Mouse (Mus musculus): Measurements from ENCODE around the gene Fam229a.
A peak's percentile ranks its signal among the peaks of the same experiment; 100 is the strongest.

Gene Fam229a

DNA sequence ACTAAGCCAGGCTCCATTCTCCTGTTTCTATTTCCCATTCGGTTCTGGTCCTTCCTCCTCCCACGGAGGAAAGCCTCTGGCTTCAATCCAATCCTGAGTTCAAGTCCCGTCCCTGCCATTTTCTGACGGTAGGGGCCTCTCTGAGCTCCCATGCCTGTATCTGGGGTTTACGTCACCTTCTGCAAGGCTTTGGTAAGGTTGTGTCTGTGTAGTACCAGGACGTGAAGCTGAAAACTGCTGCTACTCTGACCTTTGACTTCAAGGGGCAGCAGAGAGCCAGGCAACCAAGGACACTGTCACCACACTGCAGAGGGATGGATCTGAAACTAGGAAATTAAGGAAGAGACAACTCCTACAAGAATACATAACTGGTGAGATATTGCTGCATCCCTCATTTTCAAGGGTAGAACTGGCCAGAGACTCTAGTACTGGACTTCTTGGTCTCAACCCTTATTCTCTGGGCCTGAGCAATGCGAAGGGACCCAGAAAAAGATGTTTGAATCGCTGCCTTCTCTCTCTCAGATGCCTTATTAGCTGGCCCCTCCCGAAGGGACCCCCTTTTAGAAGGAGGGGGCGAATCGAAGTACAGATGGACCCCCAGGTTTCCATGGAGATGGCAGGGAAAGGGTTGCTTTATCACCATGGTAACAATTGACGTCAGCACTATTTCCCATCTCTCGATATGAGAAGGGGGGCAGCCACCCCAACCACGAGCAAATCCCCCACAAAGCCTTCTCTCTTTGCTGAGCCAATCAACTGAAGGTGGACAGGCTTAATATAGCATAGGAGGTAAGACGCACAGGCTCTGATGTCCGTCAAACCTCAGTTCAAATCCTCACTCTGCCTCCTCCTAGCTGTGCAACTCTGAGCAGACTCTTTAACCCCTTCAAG, 4.9 kb downstream of the Fam229a start:
- peak; percentile 58 for DNase-seq (ENCODE audit: low spot score)

DNA sequence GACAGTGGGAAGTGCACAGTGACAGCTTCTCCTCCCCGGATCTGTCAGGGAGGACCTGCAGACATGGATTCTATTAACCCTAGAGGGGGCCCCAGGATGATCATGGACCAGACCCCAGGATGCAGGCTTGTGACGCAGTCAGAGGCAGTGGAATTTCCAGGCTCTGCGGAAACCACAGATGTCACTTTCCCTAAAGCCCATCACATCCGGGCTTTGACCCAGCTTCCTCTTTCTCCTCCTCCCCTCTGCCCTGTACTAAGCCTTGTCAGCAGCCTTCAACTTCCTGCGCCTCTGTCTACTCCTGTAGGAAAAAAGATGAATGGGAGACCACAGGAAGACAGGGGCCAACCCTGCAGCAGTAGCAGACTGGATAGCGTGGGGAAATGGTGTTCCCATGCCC, 5.6 kb downstream of the Fam229a start:
- DNase-seq (ENCODE audit: low spot score) = peak; percentile 40

DNA sequence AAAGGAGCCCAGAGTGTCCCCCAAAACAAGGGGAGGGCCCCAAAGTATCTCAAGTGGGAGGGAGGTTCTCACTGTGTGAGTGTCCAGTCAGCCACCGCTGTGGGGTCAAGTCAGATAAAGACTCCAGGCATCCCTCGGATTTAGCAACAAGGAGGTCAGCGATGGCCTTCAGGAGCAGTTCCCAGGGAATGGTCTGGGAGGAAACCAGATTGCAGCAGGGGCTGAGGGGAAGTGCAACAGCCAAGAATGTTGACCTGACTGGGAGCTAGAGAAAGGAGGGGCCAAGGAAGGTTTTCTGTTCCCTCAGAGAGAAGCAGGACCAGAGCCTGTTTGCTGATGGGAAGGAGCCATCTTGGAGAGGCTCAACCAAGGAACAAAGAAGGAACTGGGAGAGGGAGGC, 8.0 kb downstream of the Fam229a start:
- DNase-seq (ENCODE audit: low spot score) = no peak

DNA sequence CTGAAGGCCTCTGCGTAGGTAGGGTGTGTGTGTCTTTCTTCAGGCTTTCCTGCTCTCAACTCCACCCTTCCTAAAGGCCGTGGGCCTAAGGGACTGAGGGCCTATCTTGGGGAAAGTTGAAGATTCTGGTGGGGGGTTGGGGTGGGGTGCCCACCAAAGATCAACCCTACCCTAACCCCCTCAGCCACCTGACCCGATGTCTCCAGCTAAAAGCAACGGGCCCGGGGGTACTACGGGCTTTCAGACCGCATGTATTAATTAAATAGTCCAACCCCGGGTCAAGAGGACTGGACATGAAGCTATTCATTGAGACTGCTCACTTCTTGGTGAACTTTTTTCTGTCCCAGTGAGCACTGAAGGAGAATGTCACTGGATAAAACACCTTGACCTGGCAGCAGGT, 9.0 kb downstream of the Fam229a start:
- no peak for DNase-seq (ENCODE audit: low spot score)

DNA sequence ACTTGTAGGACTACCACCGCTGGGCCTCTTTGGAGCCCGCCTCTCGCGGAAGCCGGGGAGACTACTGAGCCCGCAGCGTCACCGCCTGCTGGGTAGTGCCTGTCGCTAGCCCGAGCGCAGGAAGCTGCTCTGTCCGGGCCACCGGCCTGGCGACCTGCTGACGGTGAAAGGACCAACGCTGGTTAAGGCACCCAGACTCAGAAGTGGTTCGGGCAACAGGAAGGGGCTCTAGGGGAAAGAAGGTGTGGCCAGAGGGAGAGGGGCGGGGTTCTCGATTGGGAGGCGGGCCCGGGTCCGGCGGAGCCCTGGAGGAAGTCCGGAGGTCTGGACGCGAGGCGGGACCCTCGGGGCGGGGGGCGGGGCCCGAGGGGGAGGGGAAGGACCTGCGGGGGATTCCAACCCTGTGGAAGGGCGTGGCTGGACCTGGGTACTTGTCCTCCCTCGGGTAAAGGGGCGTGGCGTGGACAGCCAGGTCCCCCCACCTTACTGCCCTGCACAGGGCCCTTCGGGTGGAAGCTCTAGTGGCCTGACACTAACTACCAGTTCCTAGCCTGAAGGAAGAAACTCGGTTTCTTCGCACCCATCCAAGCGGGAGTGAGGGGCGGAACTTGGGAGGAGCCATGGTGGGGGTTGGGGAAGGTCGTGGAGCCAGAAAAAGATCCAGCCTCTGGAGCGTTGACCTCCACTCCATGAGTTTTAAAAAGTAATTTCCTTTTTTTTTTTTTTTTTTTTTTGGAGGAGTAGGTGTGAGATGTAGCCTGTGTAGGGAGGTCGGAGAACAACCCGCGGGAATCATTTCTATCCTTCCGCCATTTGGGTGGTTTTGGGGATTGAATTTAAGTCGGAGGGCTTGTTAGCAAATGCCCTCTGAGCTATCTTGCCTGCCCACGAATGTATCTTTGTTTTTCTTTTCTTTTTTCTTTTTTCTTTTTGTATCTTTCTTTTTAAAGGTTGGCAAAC, 9.9 kb downstream of the Fam229a start:
- peak; percentile 94 for DNase-seq (ENCODE audit: low spot score)

DNA sequence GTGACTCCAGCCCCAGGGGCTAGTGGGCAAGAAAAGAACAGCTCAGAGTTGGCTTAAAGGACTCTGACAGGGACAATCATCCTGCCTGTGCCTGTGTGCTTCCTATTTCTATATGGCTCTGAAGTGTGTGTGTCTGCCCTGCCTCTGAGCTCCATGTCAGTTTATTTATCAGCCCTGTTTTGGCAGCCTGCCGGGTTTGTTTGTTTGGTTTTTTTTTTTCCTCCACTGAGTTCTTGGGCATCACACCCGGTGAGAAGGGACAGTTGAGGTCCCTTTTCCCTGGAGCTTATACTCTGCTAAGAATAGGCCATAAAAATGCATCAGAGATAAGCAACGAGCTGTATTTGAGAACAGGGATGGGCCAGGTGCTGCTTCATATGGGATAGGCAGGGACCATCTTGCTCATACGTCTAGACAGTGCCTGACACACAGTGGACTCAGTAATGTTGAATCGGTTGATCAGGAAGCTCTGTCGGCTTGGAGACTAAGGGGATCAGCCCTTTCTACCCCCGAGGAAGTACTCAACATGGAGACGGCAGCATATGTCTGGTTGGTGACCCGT, 11.4 kb downstream of the Fam229a start:
- DNase-seq (ENCODE audit: low spot score) = no peak

DNA sequence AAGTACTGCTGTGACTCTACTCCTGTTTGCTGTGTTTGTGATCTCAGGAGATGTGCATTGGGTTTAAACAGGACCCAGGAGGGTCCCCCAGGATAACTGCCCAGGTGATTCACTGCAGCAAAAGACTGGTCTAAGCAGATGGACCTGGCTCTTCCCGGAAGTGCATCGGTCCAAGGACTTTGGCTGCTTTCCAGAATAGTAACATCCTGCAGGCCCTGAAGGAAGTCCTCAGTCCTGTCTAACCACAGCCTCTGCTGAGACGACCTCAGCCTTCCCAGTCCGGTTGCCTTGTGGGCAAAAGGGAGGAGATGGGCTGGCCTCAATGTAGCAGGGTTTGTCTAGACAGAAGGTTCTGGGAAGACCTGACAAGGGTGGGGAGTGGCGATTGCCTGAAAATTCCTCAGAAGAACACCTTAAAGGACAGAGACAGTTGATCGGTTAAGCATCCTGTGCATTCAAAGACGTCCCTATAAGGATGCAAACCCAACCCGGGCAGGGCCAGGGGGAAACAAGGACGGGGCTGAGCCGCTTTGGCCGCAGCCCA, 12.0 kb downstream of the Fam229a start:
- DNase-seq (ENCODE audit: low spot score) = no peak

DNA sequence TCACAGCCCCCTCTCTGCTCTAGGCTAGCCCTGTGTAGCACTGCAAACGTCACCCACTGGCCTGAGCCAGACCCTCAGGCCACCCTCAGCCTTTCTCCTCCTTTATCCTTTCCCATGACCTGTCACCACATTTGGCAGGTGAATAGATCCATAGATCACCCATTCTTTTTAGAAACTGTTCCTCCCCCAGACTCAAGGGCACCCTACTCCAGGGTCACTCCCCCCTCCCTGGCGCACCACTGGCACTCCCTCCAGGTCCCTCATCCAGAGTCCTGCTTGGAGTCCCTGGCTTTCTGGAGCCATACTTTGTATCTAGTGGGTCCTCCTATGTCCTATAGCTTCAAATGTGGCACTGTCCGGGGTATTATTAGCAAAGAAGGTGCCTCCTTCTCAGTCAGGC, 14.5 kb downstream of the Fam229a start:
- DNase-seq (ENCODE audit: low spot score) = no peak

DNA sequence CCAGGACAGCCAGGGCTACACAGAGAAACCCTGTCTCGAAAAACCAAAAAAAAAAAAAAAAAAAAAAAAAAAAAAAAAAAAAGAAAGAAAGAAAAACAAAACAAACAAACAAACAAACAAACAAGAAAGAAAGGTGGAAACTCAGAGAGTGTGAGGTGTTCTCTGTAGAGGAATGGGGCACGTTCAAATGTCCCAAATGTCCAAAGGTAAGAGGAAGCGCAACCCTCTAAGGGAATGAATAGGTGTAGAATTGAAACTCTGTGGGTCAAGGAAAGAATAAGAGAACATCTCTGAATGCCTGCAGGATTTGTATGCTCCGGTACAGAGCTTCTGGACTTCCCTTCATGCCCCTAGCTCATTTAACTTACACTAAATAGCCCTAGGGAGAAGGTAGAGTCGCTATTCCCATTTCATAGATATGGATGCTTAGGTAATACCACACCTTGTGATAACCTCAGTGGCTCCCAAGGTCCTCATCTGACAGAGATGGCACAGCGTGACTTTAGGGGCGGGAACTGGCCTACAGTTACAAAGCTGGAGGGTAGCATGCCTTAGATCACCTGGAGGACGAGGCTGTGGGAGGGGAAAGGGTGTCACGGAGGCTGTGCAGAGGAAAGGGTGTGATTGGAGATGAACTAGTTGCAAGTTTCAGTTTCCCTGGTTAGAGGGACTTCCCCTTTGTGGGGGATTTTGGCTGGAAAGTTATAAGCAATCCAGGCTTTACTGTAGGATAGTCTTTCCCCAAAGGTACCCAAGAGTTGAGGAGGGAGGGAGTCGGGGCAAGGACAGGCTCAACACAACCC, 16.6 kb downstream of the Fam229a start:
- no peak for DNase-seq (ENCODE audit: low spot score)

DNA sequence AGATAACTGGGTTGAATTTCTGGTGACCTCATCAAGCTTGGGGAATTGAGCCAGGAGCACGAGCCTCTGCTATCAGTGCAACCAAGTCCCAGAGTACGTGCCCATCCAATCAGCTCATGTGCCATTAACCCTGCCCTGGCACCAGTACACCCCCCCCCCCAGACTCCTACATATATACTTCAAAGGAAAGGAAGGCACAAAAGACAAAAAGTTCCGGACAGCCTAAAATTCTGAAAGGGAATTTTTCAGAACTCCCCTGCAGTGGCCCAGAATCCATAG, 17.2 kb downstream of the Fam229a start:
- DNase-seq (ENCODE audit: low spot score) = no peak

DNA sequence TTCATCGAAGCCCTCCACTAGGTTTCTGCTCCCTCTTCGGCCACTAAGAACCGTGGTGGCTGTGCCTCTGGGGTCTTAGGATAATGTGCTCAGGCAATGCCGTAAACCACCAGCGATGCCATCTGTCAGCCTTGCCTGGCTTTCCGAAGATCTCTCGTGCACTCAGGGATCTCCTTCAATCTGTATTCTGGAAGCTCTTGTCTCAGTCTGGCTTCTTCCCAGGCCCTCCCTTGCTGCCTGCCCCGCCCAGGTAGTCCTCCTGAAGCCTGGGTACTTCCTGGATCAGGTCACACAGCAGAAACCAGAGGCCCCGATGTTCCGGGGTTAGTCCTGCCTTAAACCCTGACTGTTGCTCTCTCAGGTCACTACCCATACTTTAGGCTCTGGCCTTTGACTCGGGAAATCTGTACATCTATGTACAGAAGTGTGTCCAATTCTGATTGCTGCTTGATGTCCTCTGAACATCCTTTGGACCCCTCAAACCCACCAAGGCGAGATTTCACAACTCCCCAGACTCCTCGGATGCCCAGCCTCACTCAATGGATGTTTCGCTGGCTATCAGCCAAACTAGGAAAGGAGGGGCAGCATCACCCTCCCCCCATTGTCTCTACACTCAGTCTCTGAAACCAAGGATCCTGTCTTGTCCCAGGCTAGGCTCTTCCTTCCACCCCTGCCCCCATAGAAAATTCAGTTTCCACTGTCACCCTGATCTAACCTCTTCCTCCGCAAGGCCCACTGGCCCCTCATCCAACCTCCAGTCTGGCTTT, 18.0 kb downstream of the Fam229a start:
- no peak for DNase-seq (ENCODE audit: low spot score)

DNA sequence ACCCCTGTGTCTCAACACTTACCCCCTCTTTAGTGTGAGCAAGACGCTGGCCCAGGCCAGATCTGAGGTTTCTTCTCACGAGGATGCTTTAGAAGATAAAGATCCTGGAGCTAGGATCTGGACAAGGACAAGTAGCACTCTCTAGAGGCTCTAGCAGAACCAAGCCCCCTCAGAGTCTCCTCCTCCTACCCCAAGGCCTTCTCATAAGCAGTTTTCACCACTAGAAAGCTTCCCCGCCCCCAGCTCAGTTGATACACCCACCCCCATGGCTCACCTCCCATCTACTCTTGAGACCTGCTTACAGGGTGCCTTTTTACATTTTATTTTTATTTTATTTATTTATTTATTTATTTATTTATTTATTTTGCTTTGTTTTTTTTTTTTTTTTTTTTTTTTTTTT, 18.7 kb downstream of the Fam229a start:
- no peak for DNase-seq (ENCODE audit: low spot score)

DNA sequence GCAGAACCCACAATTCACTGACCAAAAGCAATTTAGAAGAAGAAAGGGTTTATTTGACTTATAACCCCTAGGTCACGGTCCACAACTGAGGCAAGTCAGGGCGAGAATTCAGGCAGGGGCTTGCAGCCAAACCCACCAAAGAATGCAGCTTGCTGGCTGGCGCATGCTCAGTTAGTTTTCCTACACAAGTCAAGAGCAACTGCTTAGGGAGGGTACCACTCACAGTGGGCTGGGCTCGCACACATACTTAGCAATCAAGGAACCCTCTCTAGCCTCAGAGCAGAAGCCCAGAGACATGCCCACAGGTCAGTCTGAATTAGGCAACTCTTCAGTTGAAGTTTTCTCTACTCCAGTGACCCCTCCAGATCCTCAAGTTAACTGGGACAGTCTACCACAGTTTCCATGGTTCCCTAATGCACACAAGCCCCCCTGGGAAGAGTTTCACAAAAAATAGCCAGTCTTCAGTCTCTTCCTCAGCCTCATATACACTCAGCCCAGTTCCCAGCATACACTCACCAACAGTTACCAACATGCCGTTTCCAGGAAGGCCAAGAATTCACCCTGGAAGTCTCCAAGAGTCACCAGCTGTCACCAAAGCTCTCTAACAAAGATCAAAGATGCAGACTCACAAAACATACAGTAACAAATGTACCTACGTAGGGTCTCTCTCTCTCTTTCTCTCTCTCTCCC, 19.9 kb downstream of the Fam229a start:
- DNase-seq (ENCODE audit: low spot score) = peak; percentile 50

DNA sequence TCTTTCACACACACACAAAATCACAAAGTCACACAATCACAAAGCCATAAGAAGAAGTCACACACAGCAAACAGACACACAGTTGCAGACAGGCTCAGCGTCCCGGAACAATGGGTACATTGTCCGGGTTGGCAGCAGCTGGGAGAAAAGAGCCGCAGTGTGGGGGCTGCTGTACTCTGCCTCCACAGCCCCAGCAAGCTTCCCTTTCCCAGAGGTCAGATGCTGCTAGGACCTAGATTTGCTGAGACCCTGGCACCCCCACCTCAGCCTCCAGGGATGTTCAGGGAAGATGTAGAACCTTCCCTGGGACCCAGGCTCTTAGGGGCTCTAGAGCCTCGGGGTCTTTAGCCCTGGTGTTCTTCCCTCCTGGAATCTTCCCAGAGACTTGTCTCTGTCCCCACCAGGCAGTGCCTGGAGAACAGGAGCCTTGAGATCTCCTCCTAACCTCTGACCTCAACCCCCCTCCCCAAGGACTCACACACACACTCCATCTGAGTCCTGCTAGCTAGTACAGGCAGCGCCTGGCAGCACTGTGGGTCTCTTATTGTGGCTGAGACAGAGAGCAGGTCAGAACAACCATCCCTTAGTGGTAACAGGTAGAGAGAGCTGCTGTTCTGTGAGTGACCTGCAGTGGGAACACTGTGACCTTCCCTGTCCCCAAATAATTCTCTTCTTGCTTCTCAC, 20.6 kb downstream of the Fam229a start:
- peak; percentile 57 for DNase-seq (ENCODE audit: low spot score)

DNA sequence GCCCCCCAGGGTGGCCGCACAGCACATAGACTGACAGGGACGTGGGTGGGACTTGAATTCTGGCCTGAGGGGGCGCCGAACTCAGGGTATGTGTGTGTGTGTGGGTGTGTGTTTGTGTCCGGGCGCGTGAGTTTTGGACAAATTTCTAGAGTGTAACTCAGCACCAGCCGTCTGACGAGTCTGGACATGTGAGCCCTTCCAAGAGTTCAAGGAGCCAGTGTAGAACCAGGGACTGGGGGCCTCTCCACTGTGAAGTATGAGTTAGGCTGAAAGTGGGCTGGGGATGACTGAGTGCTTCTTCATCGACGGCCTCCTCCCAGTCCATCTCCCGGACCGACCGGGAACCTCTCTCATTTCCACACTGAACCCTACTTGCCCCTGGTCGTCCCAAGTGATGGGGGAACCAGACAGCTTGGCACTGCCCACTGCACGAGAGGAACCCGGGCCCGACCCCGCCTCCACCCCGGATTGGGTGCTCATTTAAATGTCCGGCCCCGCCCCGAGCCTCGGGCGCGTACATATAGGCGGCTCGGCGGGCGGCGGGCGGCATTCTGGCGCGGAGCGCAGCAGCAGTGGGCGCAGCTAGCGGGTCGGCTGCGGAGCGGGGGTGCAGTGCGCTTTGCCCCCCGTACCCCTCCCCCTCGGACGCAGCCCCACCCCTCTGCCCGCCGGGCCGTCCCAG, 22.2 kb downstream of the Fam229a start, which contains the start of gene Marcksl1:
Gene Marcksl1 (plus strand): TSS at position 496 of the 682 bp plus-strand sequence.
- peak; percentile 93 for DNase-seq (ENCODE audit: low spot score)

DNA sequence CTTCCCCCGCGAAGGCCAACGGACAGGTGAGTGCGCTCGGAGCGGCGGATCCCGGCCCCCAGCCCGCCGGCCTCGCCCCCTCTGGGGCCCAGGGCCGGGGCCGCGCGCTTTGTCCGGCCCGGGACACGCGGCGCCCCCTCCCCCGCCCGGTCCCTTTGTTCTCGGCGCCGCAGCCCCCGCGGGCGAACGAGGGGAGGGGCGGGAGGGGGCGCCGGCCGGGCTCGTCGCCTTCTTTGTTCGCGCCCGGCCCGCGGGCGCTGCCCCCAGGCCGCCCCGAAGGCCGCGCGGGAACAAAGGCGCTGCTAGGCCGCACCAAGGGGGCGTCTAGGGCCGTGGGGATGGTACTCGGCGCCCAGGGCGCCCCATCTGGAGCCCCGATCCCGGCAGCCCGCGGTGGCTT, 22.9 kb downstream of the Fam229a start:
- DNase-seq (ENCODE audit: low spot score) = peak; percentile 46

DNA sequence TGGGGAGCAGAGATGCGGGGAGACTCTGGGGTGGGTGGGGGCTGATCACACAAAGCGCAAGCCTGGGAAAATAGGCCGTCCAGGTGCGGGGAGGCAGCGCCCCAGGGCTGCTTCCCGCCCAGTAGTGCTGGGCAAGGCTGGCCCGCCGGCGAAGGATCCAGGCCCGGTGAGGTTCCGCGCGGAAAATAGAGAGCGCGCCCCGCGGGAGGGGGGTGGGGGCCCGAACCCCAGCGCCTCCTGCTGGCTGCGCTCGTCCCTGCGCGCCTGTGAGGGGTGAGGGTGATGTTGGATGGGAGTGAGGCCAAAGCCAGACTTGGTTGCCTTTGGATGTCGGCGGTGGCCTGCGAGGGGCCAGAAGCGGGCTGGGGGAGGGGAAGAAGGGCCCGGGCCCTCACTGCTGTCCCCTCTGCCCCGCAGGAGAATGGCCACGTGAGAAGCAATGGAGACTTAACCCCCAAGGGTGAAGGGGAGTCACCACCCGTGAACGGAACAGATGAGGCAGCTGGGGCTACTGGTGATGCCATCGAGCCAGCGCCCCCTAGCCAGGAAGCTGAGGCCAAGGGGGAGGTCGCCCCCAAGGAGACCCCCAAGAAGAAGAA, 23.4 kb downstream of the Fam229a start:
- DNase-seq (ENCODE audit: low spot score) = peak; percentile 76

DNA sequence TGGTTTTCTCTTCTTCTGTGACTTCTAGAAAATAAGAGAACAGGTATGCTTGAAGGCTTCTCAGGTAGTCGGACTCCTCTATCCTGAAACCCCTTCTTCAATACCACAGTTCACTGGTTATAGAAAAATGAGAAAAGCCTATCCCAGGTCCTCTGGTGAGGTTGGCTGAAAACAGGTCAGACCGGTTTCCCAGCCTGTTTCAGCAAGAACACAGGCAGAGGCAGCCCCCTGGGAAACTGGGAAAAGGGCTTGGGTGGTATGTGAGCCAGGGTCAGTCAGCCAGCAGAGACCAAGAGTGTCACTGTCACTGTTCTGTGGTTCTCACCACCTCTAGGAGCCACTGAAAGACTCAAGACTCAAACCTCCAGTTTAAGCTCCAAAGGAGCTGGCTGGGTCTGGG, 25.9 kb downstream of the Fam229a start:
- DNase-seq (ENCODE audit: low spot score) = no peak

DNA sequence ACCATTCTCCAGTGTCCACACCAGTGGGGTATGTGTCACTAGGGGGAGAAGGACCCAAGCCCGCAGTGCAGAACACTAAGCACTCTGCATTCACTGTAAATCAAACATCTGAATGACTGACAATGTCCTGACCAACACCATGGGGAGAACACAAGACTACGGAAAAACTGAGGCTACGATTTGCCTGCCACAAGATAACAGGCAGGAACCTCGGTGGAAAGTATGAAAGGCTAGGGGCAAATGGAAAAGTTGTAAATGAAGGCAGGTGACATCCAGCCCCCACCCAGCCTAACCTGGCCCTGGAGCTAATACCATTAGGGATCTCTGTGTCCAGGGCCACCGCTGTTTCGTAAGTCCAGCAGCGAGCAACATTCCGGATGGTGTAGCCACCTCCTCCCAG, 27.5 kb downstream of the Fam229a start:
- DNase-seq (ENCODE audit: low spot score) = no peak
